Mouse (Mus musculus) G1E (cell line): ENCODE results near the gene Zfp143.

ENCODE experiments used
- CTCF ChIP-seq: IDR thresholded peaks from 2 replicates; pipeline ENCODE4 v1.5.1; 2012; ENCODE audit warnings: low read depth, low read length, inconsistent platforms, mixed read lengths
- GATA1 ChIP-seq: IDR thresholded peaks from 2 replicates; pipeline ENCODE4 v1.6.1; 2012; ENCODE audit warnings: borderline replicate concordance, low read length, inconsistent platforms, mixed read lengths

- TF ChIP-seq CTCF (peak; percentile 58), GATA1 (no peak)
Measured at GRCm38 (mm10) chr7:110083386-110084165, 22.6 kb downstream of the Zfp143 start.
